Mouse (Mus musculus) monocyte, adult 59 days (primary cell): ENCODE measurements around the gene Tmem274. TPM values are rescaled to one million over a fixed set of nuclear protein-coding genes. Genes with fewer than 3 reads are reported as not detected.

Source experiments
- total RNA-seq, 2 experiments: library from RNA; stranded (reverse); gene quantifications; one replicate each; pipeline ENCODE4 v1.2.4; 2023

Tmem274 gene
- not detected for total RNA-seq

DNA sequence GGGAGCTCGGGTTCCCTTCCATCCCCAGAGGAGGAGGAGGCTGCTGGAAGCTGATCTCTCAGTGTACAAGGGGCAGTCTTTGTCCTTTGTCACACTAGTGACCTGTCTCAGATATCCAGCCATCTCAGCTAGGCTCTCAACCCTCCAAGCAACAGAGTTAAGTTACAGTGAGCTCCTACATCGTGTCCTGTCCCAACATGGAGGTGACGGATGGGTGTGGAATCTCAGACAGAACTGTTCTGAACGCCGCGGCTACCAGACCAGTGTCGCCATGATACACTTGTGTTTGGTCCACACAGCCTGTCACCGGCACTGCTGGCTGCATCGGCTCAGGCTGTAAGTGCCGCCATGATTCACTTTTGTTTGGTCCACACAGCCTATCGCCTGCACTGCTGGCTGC, at the start of gene Tmem274:
TSS of gene Tmem274 (plus strand) at position 301 of the 400 bp plus-strand sequence.

GRCm38 (mm10) chr4:149454879-149455278, 22.3 kb upstream of the Tmem274 start, which contains the start of gene Rbp7:
Gene Rbp7 (minus strand): TSS chr4:149454978.

GRCm38 (mm10) chr4:149485053-149485824, 8.1 kb downstream of the Tmem274 start, which contains the start of the genes Nmnat1 and Lzic:
Gene Nmnat1 (minus strand): TSS chr4:149485202.
Gene Lzic (plus strand): TSS chr4:149485229.

DNA sequence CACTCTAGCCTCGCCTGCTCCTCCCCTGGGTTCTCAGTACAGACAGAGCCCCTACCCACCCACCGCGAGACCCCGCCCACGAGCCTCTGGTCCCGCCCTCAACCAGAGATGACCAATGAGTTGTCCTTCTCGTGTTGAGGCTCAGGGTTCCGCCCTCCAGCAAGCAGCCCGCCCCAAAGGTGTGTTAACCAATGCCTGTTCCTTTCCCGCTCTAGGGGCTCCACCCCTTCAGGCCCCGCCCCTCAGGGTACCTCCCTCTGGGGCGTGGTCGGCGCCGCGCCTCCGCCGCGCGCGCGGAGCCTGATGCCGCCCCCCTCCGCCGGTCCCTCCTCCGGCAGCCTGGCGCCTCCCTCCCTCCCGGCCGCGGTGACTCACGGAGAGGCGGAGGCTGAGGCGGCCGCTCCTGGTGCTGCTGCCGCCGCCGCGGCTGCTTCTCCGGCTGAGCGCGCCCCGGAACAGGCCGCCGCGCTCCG, 40.7 kb downstream of the Tmem274 start, which contains the start of gene Ctnnbip1:
TSS of gene Ctnnbip1 (plus strand) at position 369 of the 473 bp plus-strand sequence.

Other genes with a start within 250 kb of the Tmem274 start
- 10 to 100 TPM; 35.0 to 40.4 TPM for gene Kif1b, start 169.7 kb upstream of the Tmem274 start, total RNA-seq
- gene Ube4b, start 50.6 kb upstream of the Tmem274 start, total RNA-seq: 10 to 100 TPM; 48.3 to 62.3 TPM
- gene Rbp7, start 22.4 kb upstream of the Tmem274 start, total RNA-seq: not detected
- 1 to 10 TPM; 4.0 to 4.4 TPM for gene Nmnat1, start 7.8 kb downstream of the Tmem274 start, total RNA-seq
- 10 to 100 TPM; 12.7 to 13.8 TPM for gene Lzic, start 7.9 kb downstream of the Tmem274 start, total RNA-seq
- 1 to 10 TPM; 7.9 to 8.4 TPM for gene Ctnnbip1, start 40.9 kb downstream of the Tmem274 start, total RNA-seq
- gene Clstn1, start 109.1 kb downstream of the Tmem274 start, total RNA-seq: 1 to 10 TPM; 9.3 to 9.7 TPM
- gene Pik3cd, start 225.2 kb downstream of the Tmem274 start, total RNA-seq: 100 to 1,000 TPM; 279 to 327 TPM